Mouse (Mus musculus): ENCODE data around the gene Galnt18. TPM values are rescaled to one million over a fixed set of nuclear protein-coding genes. Genes with fewer than 3 reads are reported as not detected.

Galnt18 gene
- polyA plus RNA-seq, 1 experiment from 2014 or later: 7.8 TPM

GRCm38 (mm10) chr7:111770585-111770984, 9.2 kb downstream of the Galnt18 start:
- Histone ChIP-seq H3K27ac (ENCODE audit: low read depth, low read length) (no peak overlapping the region), H3K4me2 (replicated peaks; ENCODE audit: low read depth) (no peak overlapping the region), H3K9me3 (ENCODE audit: control insufficient read depth) (no peaks in the 10 kb centered on the region), H3K36me3 (ENCODE audit: control insufficient read depth, insufficient read depth) (no peaks in the 10 kb centered on the region), H3K27me3 (replicated peaks; ENCODE audit: control insufficient read depth, insufficient read depth, low read length) (no peaks in the 10 kb centered on the region), H3K4me1 (replicated peaks; ENCODE audit: control insufficient read depth, insufficient read depth, low read length) (no peaks in the 10 kb centered on the region), H3K9ac (ENCODE audit: low read depth, low read length) (no peak overlapping the region), H3K4me3 (ENCODE audit: low read depth, low read length) (no peak overlapping the region)
- TF ChIP-seq CTCF (IDR thresholded peaks at IDR 0.05; ENCODE audit: low read depth): no peak
- WGBS: 93% methylated on average over 3 of the region's 3 CpGs
- ATAC-seq: no peak

- Histone ChIP-seq H3K9me3 (ENCODE audit: control insufficient read depth) (no peaks in the 10 kb centered on the region), H3K4me3 (ENCODE audit: low read depth, low read length) (no peak overlapping the region), H3K9ac (ENCODE audit: low read depth, low read length) (no peak overlapping the region), H3K27ac (ENCODE audit: low read depth, low read length) (no peak overlapping the region), H3K36me3 (ENCODE audit: control insufficient read depth, insufficient read depth) (no peaks in the 10 kb centered on the region), H3K4me1 (replicated peaks; ENCODE audit: control insufficient read depth, insufficient read depth, low read length) (no peaks in the 10 kb centered on the region), H3K27me3 (replicated peaks; ENCODE audit: control insufficient read depth, insufficient read depth, low read length) (no peaks in the 10 kb centered on the region), H3K4me2 (replicated peaks; ENCODE audit: low read depth) (no peak overlapping the region)
- no peak for TF ChIP-seq CTCF (IDR thresholded peaks at IDR 0.05; ENCODE audit: low read depth)
- no peak for ATAC-seq
- 66% methylated on average over 9 of the region's 9 CpGs for WGBS
These were observed 13.5 kb downstream of the Galnt18 start for GRCm38 (mm10) chr7:111766145-111766767.

GRCm38 (mm10) chr7:111762754-111763153, 17.0 kb downstream of the Galnt18 start:
- H3K27ac ChIP-seq (ENCODE audit: low read depth, low read length): no peak overlapping the region
- no peaks in the 10 kb centered on the region for H3K9me3 ChIP-seq (ENCODE audit: control insufficient read depth)
- no peak for ATAC-seq
- H3K4me1 ChIP-seq (replicated peaks; ENCODE audit: control insufficient read depth, insufficient read depth, low read length): no peaks in the 10 kb centered on the region
- no peak overlapping the region for H3K9ac ChIP-seq (ENCODE audit: low read depth, low read length)
- TF ChIP-seq CTCF (IDR thresholded peaks at IDR 0.05; ENCODE audit: low read depth): no peak
- WGBS: 52% methylated on average over 6 of the region's 6 CpGs
- no peak overlapping the region for H3K4me2 ChIP-seq (replicated peaks; ENCODE audit: low read depth)
- no peaks in the 10 kb centered on the region for H3K27me3 ChIP-seq (replicated peaks; ENCODE audit: control insufficient read depth, insufficient read depth, low read length)
- no peaks in the 10 kb centered on the region for H3K36me3 ChIP-seq (ENCODE audit: control insufficient read depth, insufficient read depth)
- no peak overlapping the region for H3K4me3 ChIP-seq (ENCODE audit: low read depth, low read length)

DNA sequence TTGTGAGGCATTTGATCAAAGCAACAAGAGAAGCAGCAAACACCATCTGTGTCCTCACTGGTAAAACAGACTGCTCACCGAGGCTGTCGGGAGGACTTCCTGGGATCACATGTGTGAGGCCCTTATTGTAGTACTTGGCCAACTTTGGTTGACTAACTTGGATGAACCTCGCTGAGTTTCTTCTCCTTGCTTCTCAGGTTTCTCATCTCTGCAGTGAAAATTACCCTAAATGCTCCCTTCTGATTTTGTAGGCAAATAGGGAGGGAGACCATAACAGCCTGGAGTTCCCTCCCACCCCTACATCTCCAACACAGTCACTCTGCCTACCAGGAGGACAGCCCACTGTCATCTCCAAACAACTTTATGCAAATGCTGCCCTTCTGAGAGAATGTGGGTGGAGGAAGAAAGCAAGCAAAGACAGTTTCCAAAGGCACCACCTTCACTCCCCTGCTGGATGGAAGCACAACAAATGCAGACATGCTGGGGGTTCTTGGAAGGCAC, 31.2 kb downstream of the Galnt18 start:
- no peak for TF ChIP-seq CTCF (IDR thresholded peaks at IDR 0.05; ENCODE audit: low read depth)
- Histone ChIP-seq H3K27me3 (replicated peaks; ENCODE audit: control insufficient read depth, insufficient read depth, low read length) (no peaks in the 10 kb centered on the region), H3K36me3 (ENCODE audit: control insufficient read depth, insufficient read depth) (no peaks in the 10 kb centered on the region), H3K4me3 (ENCODE audit: low read depth, low read length) (no peak overlapping the region), H3K4me2 (replicated peaks; ENCODE audit: low read depth) (no peak overlapping the region), H3K4me1 (replicated peaks; ENCODE audit: control insufficient read depth, insufficient read depth, low read length) (no peaks in the 10 kb centered on the region), H3K9ac (ENCODE audit: low read depth, low read length) (no peak overlapping the region), H3K9me3 (ENCODE audit: control insufficient read depth) (no peaks in the 10 kb centered on the region), H3K27ac (ENCODE audit: low read depth, low read length) (no peak overlapping the region)
- no peak for ATAC-seq
- WGBS: 87% methylated on average over 3 of the region's 3 CpGs

DNA sequence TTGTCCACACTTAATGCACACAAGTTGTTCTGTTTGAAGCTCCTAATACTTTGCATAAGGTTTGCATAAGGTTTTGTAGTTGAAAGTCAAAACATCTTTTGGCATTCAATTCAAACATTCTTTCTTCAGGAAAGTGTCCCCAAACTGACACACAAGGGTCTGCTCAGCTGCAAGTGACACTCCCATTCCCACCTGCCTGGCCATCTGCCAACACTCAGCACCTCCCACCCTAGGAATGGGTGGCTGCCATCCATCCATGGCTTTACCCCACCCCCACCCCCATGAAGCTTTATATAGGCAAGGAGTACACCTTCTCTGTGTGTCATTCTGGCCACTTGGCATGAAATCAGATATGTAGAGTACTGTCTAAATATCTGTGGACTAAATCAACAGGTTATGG, 35.0 kb downstream of the Galnt18 start:
- H3K27ac ChIP-seq (ENCODE audit: low read depth, low read length): no peak overlapping the region
- H3K9ac ChIP-seq (ENCODE audit: low read depth, low read length): no peak overlapping the region
- H3K9me3 ChIP-seq (ENCODE audit: control insufficient read depth): no peaks in the 10 kb centered on the region
- H3K4me2 ChIP-seq (replicated peaks; ENCODE audit: low read depth): no peak overlapping the region
- TF ChIP-seq CTCF (IDR thresholded peaks at IDR 0.05; ENCODE audit: low read depth): no peak
- H3K4me3 ChIP-seq (ENCODE audit: low read depth, low read length): no peak overlapping the region
- no peaks in the 10 kb centered on the region for H3K27me3 ChIP-seq (replicated peaks; ENCODE audit: control insufficient read depth, insufficient read depth, low read length)
- no peaks in the 10 kb centered on the region for H3K36me3 ChIP-seq (ENCODE audit: control insufficient read depth, insufficient read depth)
- no peaks in the 10 kb centered on the region for H3K4me1 ChIP-seq (replicated peaks; ENCODE audit: control insufficient read depth, insufficient read depth, low read length)
- no peak for ATAC-seq

- Histone ChIP-seq H3K27me3 (replicated peaks; ENCODE audit: control insufficient read depth, insufficient read depth, low read length) (no peaks in the 10 kb centered on the region), H3K9ac (ENCODE audit: low read depth, low read length) (no peak overlapping the region), H3K4me1 (replicated peaks; ENCODE audit: control insufficient read depth, insufficient read depth, low read length) (no peaks in the 10 kb centered on the region), H3K27ac (ENCODE audit: low read depth, low read length) (no peak overlapping the region), H3K4me3 (ENCODE audit: low read depth, low read length) (no peak overlapping the region), H3K36me3 (ENCODE audit: control insufficient read depth, insufficient read depth) (no peaks in the 10 kb centered on the region), H3K4me2 (replicated peaks; ENCODE audit: low read depth) (no peak overlapping the region), H3K9me3 (ENCODE audit: control insufficient read depth) (no peaks in the 10 kb centered on the region)
- ATAC-seq: no peak
- 46% methylated on average over 2 of the region's 2 CpGs for WGBS
- TF ChIP-seq CTCF (IDR thresholded peaks at IDR 0.05; ENCODE audit: low read depth): no peak
These were observed 38.2 kb downstream of the Galnt18 start for GRCm38 (mm10) chr7:111741595-111741994.

Measured in intestine, postnatal 0 days (tissue).